Mouse (Mus musculus): ENCODE measurements at regions not wholly inside any gene's neighbourhood (a gene's known extent, or its start where the extent isn't known, plus 50 kb on each side); places are given as distances from the start of the nearest gene placed in this dataset.

DNA sequence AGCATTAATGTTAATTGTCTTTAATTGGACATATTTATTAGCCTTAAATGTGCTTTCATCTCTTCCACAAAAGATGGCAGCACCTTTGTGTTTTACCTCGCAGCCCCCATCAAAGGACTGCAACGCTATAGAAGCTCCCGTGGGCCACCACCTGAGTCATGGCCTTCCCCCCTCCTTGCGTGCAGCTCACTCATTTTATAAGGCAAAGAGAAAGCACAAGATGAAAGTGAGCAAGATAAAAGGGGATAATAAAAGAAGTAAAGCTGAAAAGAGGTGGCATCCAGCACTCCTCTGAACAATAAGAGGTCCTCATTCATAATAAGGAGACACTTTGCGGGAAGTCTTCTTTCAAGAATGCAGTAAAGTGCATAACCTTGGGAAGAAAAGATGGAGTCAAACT lies 403.9 kb downstream of the Cenpc1 start:
- H3K9me3 ChIP-seq (ENCODE audit: control insufficient read depth, low read length) = no peaks in the 10 kb centered on the region
- no peaks in the 10 kb centered on the region for H3K27me3 ChIP-seq (ENCODE audit: control insufficient read depth, insufficient read depth, low read length)
- no peak for ATAC-seq (replicated peaks; ENCODE audit: low FRiP score)
- H3K9ac ChIP-seq (ENCODE audit: low read length) = no peak overlapping the region
- H3K27ac ChIP-seq (ENCODE audit: low read depth, low read length) = no peak overlapping the region
- no peaks in the 10 kb centered on the region for H3K36me3 ChIP-seq (ENCODE audit: control insufficient read depth, insufficient read depth, low read length)
- no peaks in the 10 kb centered on the region for H3K4me1 ChIP-seq (replicated peaks; ENCODE audit: control insufficient read depth, insufficient read depth, low read length)
- H3K4me3 ChIP-seq (ENCODE audit: low read depth, low read length) = no peak overlapping the region
- WGBS = 59% methylated on average over 5 of the region's 5 CpGs
- H3K4me2 ChIP-seq (ENCODE audit: low read depth, low read length, severe bottlenecking) = no peak overlapping the region
- DNase-seq (ENCODE audit: low spot score) = no peak

DNA sequence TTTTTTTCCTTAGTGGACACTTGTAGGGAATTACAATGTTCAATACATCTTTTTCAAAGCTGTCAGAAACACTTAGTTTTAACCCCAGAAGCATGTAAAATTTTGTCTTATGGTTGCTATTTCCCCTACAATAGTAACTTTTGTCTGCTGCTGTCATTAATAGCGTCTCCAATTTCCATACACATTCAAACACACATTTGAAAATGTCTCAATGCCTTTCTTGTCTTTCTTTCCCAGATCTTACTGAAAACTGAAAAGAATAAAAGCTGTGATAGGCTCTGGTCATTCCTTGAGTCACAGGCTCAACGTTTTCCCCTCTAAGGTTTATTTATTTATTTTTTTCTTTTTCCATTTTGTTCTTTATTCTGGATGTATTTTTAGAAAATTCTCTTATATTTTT lies 444.3 kb downstream of the Cenpc1 start:
- ATAC-seq (replicated peaks; ENCODE audit: low FRiP score) = no peak
- no peak for DNase-seq (ENCODE audit: low spot score)
- Histone ChIP-seq H3K36me3 (ENCODE audit: control insufficient read depth, insufficient read depth, low read length) (no peaks in the 10 kb centered on the region), H3K27me3 (ENCODE audit: control insufficient read depth, insufficient read depth, low read length) (no peaks in the 10 kb centered on the region), H3K27ac (ENCODE audit: low read depth, low read length) (no peak overlapping the region), H3K9me3 (ENCODE audit: control insufficient read depth, low read length) (no peaks in the 10 kb centered on the region), H3K4me1 (replicated peaks; ENCODE audit: control insufficient read depth, insufficient read depth, low read length) (no peaks in the 10 kb centered on the region), H3K9ac (ENCODE audit: low read length) (no peak overlapping the region), H3K4me2 (ENCODE audit: low read depth, low read length, severe bottlenecking) (no peak overlapping the region), H3K4me3 (ENCODE audit: low read depth, low read length) (no peak overlapping the region)
- WGBS = 60% methylated on average over 2 of the region's 2 CpGs

DNA sequence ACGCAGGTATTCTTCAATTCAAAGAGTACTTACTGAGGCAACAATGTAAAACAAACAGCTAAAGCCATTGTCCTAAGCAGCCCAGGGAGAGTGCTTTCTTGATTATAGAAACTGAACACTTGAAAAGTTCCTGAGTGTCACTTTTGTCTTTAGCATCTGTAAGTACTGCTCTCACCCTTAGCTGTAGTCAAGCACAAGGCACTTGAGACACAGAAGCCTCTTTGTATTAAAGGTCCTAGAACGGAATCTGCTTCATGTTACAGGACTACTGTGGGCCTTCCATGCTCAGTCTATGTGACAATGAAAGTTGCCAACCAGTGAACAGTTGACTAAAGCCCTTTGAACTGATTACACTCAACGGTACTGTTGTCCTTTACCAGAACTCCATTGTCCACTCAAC lies 450.6 kb downstream of the Cenpc1 start:
- Histone ChIP-seq H3K36me3 (ENCODE audit: control insufficient read depth, insufficient read depth, low read length) (no peaks in the 10 kb centered on the region), H3K9ac (ENCODE audit: low read length) (no peak overlapping the region), H3K9me3 (ENCODE audit: control insufficient read depth, low read length) (no peaks in the 10 kb centered on the region), H3K4me2 (ENCODE audit: low read depth, low read length, severe bottlenecking) (no peak overlapping the region), H3K4me1 (replicated peaks; ENCODE audit: control insufficient read depth, insufficient read depth, low read length) (no peaks in the 10 kb centered on the region), H3K27me3 (ENCODE audit: control insufficient read depth, insufficient read depth, low read length) (no peaks in the 10 kb centered on the region), H3K27ac (ENCODE audit: low read depth, low read length) (no peak overlapping the region), H3K4me3 (ENCODE audit: low read depth, low read length) (no peak overlapping the region)
- ATAC-seq (replicated peaks; ENCODE audit: low FRiP score) (no peak), DNase-seq (ENCODE audit: low spot score) (no peak)
- 71% methylated on average over 3 of the region's 3 CpGs for WGBS

DNA sequence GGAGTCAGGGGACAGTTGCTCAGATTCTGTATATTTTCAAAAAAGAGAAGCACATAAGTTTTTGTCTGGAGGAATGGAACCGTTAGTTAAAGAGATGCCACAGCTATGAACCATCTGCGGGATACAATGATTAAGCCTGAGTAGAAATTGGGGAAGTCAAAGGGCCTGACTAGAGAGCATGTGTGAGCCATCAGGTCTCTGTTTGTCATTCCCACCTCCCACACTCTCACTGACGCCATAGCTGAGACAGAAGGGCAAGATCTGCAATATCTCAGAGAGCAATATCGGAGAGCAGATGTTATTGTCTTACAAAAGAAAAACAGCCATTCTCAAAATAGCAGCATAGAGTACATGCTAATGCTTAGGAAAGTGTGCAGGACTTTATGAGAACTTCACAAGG lies 452.8 kb downstream of the Cenpc1 start:
- no peak overlapping the region for H3K4me2 ChIP-seq (ENCODE audit: low read depth, low read length, severe bottlenecking)
- H3K4me1 ChIP-seq (replicated peaks; ENCODE audit: control insufficient read depth, insufficient read depth, low read length) = no peaks in the 10 kb centered on the region
- no peak overlapping the region for H3K9ac ChIP-seq (ENCODE audit: low read length)
- no peaks in the 10 kb centered on the region for H3K36me3 ChIP-seq (ENCODE audit: control insufficient read depth, insufficient read depth, low read length)
- ATAC-seq (replicated peaks; ENCODE audit: low FRiP score) = no peak
- H3K27me3 ChIP-seq (ENCODE audit: control insufficient read depth, insufficient read depth, low read length) = no peaks in the 10 kb centered on the region
- H3K4me3 ChIP-seq (ENCODE audit: low read depth, low read length) = no peak overlapping the region
- H3K9me3 ChIP-seq (ENCODE audit: control insufficient read depth, low read length) = no peaks in the 10 kb centered on the region
- no peak for DNase-seq (ENCODE audit: low spot score)
- no peak overlapping the region for H3K27ac ChIP-seq (ENCODE audit: low read depth, low read length)
- 88% methylated on average over 4 of the region's 4 CpGs for WGBS

DNA sequence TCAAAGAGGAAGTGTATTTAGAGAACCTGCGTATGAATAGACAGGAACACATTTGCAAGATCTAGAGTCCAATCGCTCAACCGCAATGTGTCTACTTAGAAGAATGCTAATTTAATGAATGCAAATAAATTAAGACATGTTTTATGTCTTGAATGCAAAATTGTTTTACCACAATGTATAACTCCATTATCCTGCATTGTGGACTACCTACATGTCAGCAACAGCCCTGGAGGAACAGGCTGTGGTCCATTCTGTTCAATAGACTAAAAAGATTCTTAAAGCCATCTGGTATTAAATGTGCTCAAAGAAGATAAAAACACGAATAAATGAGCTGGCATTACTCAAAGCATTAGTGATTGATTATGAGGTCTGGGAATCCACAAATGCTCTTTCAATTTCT lies 456.3 kb downstream of the Cenpc1 start:
- DNase-seq (ENCODE audit: low spot score) (no peak), ATAC-seq (replicated peaks; ENCODE audit: low FRiP score) (peak; percentile 60; the same call in 1 of the 2 replicates)
- Histone ChIP-seq H3K27me3 (ENCODE audit: control insufficient read depth, insufficient read depth, low read length) (no peaks in the 10 kb centered on the region), H3K4me2 (ENCODE audit: low read depth, low read length, severe bottlenecking) (no peak overlapping the region), H3K9ac (ENCODE audit: low read length) (no peak overlapping the region), H3K4me1 (replicated peaks; ENCODE audit: control insufficient read depth, insufficient read depth, low read length) (no peaks in the 10 kb centered on the region), H3K36me3 (ENCODE audit: control insufficient read depth, insufficient read depth, low read length) (no peaks in the 10 kb centered on the region), H3K27ac (ENCODE audit: low read depth, low read length) (no peak overlapping the region), H3K4me3 (ENCODE audit: low read depth, low read length) (no peak overlapping the region), H3K9me3 (ENCODE audit: control insufficient read depth, low read length) (no peaks in the 10 kb centered on the region)
- 80% methylated on average over 4 of the region's 4 CpGs for WGBS

DNA sequence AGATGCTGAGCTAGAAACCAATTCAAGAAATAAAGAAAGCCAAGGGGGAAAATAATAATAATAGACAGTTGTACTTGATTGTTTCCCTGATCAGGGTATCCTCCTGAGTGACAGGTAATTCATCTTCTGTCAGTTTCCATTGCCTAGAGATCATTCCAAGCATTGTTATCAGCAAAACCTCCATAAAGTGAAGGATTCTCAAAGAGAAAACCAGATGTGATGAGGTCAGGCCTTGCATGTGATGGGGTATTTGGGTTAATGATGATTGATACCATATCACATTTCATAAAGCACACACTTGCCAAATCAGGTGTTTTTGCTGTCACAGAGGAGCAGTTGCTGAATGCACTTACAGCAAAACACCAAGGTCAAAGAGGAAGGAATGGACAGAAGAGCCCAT lies 467.2 kb downstream of the Cenpc1 start:
- no peak overlapping the region for H3K9ac ChIP-seq (ENCODE audit: low read length)
- H3K4me1 ChIP-seq (replicated peaks; ENCODE audit: control insufficient read depth, insufficient read depth, low read length) = no peaks in the 10 kb centered on the region
- H3K9me3 ChIP-seq (ENCODE audit: control insufficient read depth, low read length) = no peaks in the 10 kb centered on the region
- no peak overlapping the region for H3K4me3 ChIP-seq (ENCODE audit: low read depth, low read length)
- ATAC-seq (replicated peaks; ENCODE audit: low FRiP score) = no peak
- no peak overlapping the region for H3K4me2 ChIP-seq (ENCODE audit: low read depth, low read length, severe bottlenecking)
- DNase-seq (ENCODE audit: low spot score) = no peak
- H3K27me3 ChIP-seq (ENCODE audit: control insufficient read depth, insufficient read depth, low read length) = no peaks in the 10 kb centered on the region
- H3K27ac ChIP-seq (ENCODE audit: low read depth, low read length) = no peak overlapping the region
- no peaks in the 10 kb centered on the region for H3K36me3 ChIP-seq (ENCODE audit: control insufficient read depth, insufficient read depth, low read length)

DNA sequence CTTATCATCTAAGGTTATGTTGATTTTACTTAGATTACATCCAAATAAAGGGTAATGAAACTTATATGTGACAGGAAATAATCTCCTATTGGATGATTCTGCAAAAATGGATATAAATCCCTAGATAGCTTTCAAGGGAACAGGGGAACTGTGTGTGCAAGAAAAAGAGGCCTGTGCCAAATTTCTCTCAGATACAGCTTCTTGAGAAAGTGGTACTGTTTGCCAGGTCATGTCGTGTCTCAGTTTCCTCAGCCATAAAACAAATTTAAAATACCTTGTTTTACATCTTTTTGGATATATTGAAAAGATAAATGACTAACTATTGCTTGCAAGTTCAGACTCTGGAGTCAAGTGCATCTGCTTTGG lies 470.3 kb downstream of the Cenpc1 start:
- no peaks in the 10 kb centered on the region for H3K36me3 ChIP-seq (ENCODE audit: control insufficient read depth, insufficient read depth, low read length)
- H3K4me2 ChIP-seq (ENCODE audit: low read depth, low read length, severe bottlenecking) = no peak overlapping the region
- ATAC-seq (replicated peaks; ENCODE audit: low FRiP score) (no peak), DNase-seq (ENCODE audit: low spot score) (no peak)
- H3K9ac ChIP-seq (ENCODE audit: low read length) = no peak overlapping the region
- H3K27ac ChIP-seq (ENCODE audit: low read depth, low read length) = no peak overlapping the region
- 67% methylated on average over 1 of the region's 1 CpGs for WGBS
- no peaks in the 10 kb centered on the region for H3K27me3 ChIP-seq (ENCODE audit: control insufficient read depth, insufficient read depth, low read length)
- H3K4me3 ChIP-seq (ENCODE audit: low read depth, low read length) = no peak overlapping the region
- H3K4me1 ChIP-seq (replicated peaks; ENCODE audit: control insufficient read depth, insufficient read depth, low read length) = no peaks in the 10 kb centered on the region
- H3K9me3 ChIP-seq (ENCODE audit: control insufficient read depth, low read length) = no peaks in the 10 kb centered on the region

DNA sequence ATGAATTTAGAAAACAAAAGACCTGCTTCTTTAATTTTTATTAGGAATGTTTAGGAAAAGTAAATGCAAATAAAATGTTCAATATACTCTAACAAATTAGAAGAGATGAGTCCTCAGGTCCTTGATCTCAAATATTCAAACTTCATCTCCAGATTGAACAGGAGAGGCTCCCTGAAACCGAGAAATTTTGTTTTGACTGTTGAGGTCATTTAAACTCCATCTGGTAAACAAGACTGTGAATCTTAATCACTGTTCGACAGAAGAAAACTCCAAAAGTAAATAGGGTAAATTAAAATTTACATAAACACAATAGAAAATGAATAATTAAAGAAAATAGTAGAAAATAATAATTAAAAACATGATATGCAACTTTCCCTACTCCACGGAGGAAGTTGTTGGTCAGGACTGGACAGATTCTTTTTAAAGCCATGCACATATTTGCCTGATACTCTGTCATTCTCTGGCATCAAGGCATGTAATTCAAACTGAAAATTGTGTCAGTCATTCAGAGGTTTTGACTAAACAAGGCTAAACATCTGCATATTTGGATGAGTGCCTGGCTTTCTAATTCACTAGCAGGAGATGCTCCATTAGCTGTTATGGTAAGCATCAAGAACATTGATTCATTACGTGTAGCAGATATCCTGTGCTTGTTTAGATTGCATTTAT lies 470.8 kb downstream of the Cenpc1 start:
- no peaks in the 10 kb centered on the region for H3K4me1 ChIP-seq (replicated peaks; ENCODE audit: control insufficient read depth, insufficient read depth, low read length)
- no peaks in the 10 kb centered on the region for H3K36me3 ChIP-seq (ENCODE audit: control insufficient read depth, insufficient read depth, low read length)
- H3K9me3 ChIP-seq (ENCODE audit: control insufficient read depth, low read length) = no peaks in the 10 kb centered on the region
- H3K4me3 ChIP-seq (ENCODE audit: low read depth, low read length) = no peak overlapping the region
- no peak overlapping the region for H3K27ac ChIP-seq (ENCODE audit: low read depth, low read length)
- WGBS = 88% methylated on average over 4 of the region's 4 CpGs
- DNase-seq (ENCODE audit: low spot score) = no peak
- no peak overlapping the region for H3K4me2 ChIP-seq (ENCODE audit: low read depth, low read length, severe bottlenecking)
- H3K27me3 ChIP-seq (ENCODE audit: control insufficient read depth, insufficient read depth, low read length) = no peaks in the 10 kb centered on the region
- H3K9ac ChIP-seq (ENCODE audit: low read length) = no peak overlapping the region
- no peak for ATAC-seq (replicated peaks; ENCODE audit: low FRiP score)

DNA sequence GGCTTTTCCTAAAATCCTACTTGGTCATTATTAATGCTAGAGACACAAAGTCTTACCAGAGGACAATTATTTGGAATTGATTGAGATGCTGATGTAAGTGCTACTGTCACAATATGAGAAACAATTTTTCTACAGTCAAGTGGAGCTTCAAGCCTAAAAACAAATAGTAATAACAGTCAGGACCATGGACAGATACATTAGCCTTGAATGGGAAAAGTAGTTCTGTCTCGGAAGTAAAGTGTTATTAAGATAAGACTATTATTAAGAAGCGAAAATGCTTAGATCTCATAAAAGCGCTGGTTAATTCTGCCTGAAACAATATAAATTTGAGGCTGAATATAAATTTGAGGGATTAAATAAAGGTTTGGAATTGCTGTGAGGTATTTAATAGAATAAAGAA lies 473.1 kb downstream of the Cenpc1 start:
- 81% methylated on average over 3 of the region's 3 CpGs for WGBS
- no peak for DNase-seq (ENCODE audit: low spot score)

More for the DNA sequence above, 473.1 kb downstream of the Cenpc1 start:
- no peaks in the 10 kb centered on the region for H3K9me3 ChIP-seq (ENCODE audit: control insufficient read depth, low read length)
- no peaks in the 10 kb centered on the region for H3K36me3 ChIP-seq (ENCODE audit: control insufficient read depth, insufficient read depth, low read length)
- no peak overlapping the region for H3K27ac ChIP-seq (ENCODE audit: low read depth, low read length)
- no peak overlapping the region for H3K9ac ChIP-seq (ENCODE audit: low read length)
- no peaks in the 10 kb centered on the region for H3K4me1 ChIP-seq (replicated peaks; ENCODE audit: control insufficient read depth, insufficient read depth, low read length)
- no peak overlapping the region for H3K4me3 ChIP-seq (ENCODE audit: low read depth, low read length)
- H3K4me2 ChIP-seq (ENCODE audit: low read depth, low read length, severe bottlenecking) = no peak overlapping the region
- H3K27me3 ChIP-seq (ENCODE audit: control insufficient read depth, insufficient read depth, low read length) = no peaks in the 10 kb centered on the region
- ATAC-seq (replicated peaks; ENCODE audit: low FRiP score) = no peak

All from forebrain, embryonic 11.5 days (tissue).